Mouse (Mus musculus): ENCODE measurements around the gene Map2k3.

- TF ChIP-seq CTCF (IDR thresholded peaks at IDR 0.05) (no peak), EP300 (IDR thresholded peaks at IDR 0.05) (no peak)
These were observed 8.9 kb upstream of the Map2k3 start for GRCm38 (mm10) chr11:60922964-60923363.
